Mouse (Mus musculus): ENCODE data around the gene Ilf2.

The Ilf2 gene

GRCm38 (mm10) chr3:90508950-90509746 lies 33.2 kb downstream of the Ilf2 start, which contains the start of gene Chtop:
TSS of gene Chtop (minus strand) at chr3:90509498.
- DNase-seq (ENCODE audit: low spot score): peak; percentile 99

- DNase-seq (ENCODE audit: low spot score): no peak
Observed at GRCm38 (mm10) chr3:90509747-90510123, 33.8 kb downstream of the Ilf2 start.

- no peak for DNase-seq (ENCODE audit: low spot score)
Observed at GRCm38 (mm10) chr3:90512276-90512675, 36.4 kb downstream of the Ilf2 start.

GRCm38 (mm10) chr3:90512948-90513642 lies 37.2 kb downstream of the Ilf2 start:
- DNase-seq (ENCODE audit: low spot score): no peak

GRCm38 (mm10) chr3:90513796-90514590 lies 38.1 kb downstream of the Ilf2 start, which contains the start of the genes S100a1 and S100a13:
TSS of gene S100a1 (minus strand) at chr3:90514392.
TSS of gene S100a13 (plus strand) at chr3:90514435.
- DNase-seq (ENCODE audit: low spot score): peak; percentile 48

GRCm38 (mm10) chr3:90514691-90515090 lies 38.8 kb downstream of the Ilf2 start:
- DNase-seq (ENCODE audit: low spot score): peak; percentile 48

GRCm38 (mm10) chr3:90515242-90515641 lies 39.3 kb downstream of the Ilf2 start:
- no peak for DNase-seq (ENCODE audit: low spot score)

GRCm38 (mm10) chr3:90515789-90516188 lies 39.9 kb downstream of the Ilf2 start:
- DNase-seq (ENCODE audit: low spot score): no peak

GRCm38 (mm10) chr3:90517711-90518110 lies 41.8 kb downstream of the Ilf2 start:
- DNase-seq (ENCODE audit: low spot score): no peak

GRCm38 (mm10) chr3:90525421-90525820 lies 49.5 kb downstream of the Ilf2 start:
- DNase-seq (ENCODE audit: low spot score): peak; percentile 67

GRCm38 (mm10) chr3:90526076-90526475 lies 50.1 kb downstream of the Ilf2 start:
- DNase-seq (ENCODE audit: low spot score): no peak

GRCm38 (mm10) chr3:90526580-90526979 lies 50.7 kb downstream of the Ilf2 start, which contains the start of gene S100a14:
TSS of gene S100a14 (plus strand) at chr3:90526856.
- DNase-seq (ENCODE audit: low spot score): no peak

GRCm38 (mm10) chr3:90527291-90527873 lies 51.5 kb downstream of the Ilf2 start:
- no peak for DNase-seq (ENCODE audit: low spot score)

- DNase-seq (ENCODE audit: low spot score): no peak
Observed at GRCm38 (mm10) chr3:90531713-90532112, 55.8 kb downstream of the Ilf2 start.

- no peak for DNase-seq (ENCODE audit: low spot score)
Observed at GRCm38 (mm10) chr3:90535446-90535845, 59.5 kb downstream of the Ilf2 start.

GRCm38 (mm10) chr3:90537141-90537904 lies 61.4 kb downstream of the Ilf2 start, which contains the start of gene S100a16:
TSS of gene S100a16 (plus strand) at chr3:90537254.
- peak; percentile 36 for DNase-seq (ENCODE audit: low spot score)

GRCm38 (mm10) chr3:90537905-90538296 lies 62.0 kb downstream of the Ilf2 start:
- no peak for DNase-seq (ENCODE audit: low spot score)
